Mouse (Mus musculus) limb, embryonic 14.5 days (tissue): ENCODE results near the gene C1qbp. TPM values are rescaled to one million over a fixed set of nuclear protein-coding genes. Genes with fewer than 3 reads are reported as not detected.

Source experiments
- ATAC-seq: fragments of 200-750 bp; cut with Nextera tagmentation; 2 replicates; pipeline ENCODE4 v1.8.0; 2017; ENCODE audit warnings: low read depth, moderate number of reproducible peaks, moderate TSS enrichment; ENCODE audit not compliant: low FRiP score
- DNase-seq: peaks from one replicate; pipeline ENCODE4 v3.0.0-alpha.2; 2015; ENCODE audit warnings: low spot score
- H3K27ac ChIP-seq: fragments of 300-500 bp; sonication (generic); replicated peaks from 2 replicates; pipeline ENCODE4 v1.5.1; 2014; ENCODE audit warnings: low read depth, mild to moderate bottlenecking, low read length, moderate library complexity, mixed read lengths
- H3K27me3 ChIP-seq: fragments of 300-500 bp; sonication (generic); 2 replicates; pipeline ENCODE4 v1.6.1; 2014; ENCODE audit warnings: low read length, mixed read lengths; ENCODE audit not compliant: control insufficient read depth, insufficient read depth
- H3K36me3 ChIP-seq: fragments of 300-500 bp; sonication (generic); 2 replicates; pipeline ENCODE4 v1.6.1; 2014; ENCODE audit warnings: mild to moderate bottlenecking, low read length, moderate library complexity, mixed read lengths; ENCODE audit not compliant: control insufficient read depth, insufficient read depth
- H3K4me1 ChIP-seq: fragments of 300-500 bp; sonication (generic); 2 replicates; pipeline ENCODE4 v1.6.1; 2014; ENCODE audit warnings: antibody characterized with exemption, low read length, mixed read lengths; ENCODE audit not compliant: control insufficient read depth, insufficient read depth
- H3K4me2 ChIP-seq: fragments of 300-500 bp; sonication (generic); replicated peaks from 2 replicates; pipeline ENCODE4 v1.6.1; 2014; ENCODE audit warnings: low read depth, mild to moderate bottlenecking, low read length, moderate library complexity; ENCODE audit not compliant: severe bottlenecking
- H3K4me3 ChIP-seq: fragments of 300-500 bp; sonication (generic); replicated peaks from 2 replicates; pipeline ENCODE4 v1.5.1; 2014; ENCODE audit warnings: low read length
- H3K9ac ChIP-seq: fragments of 300-500 bp; sonication (generic); 2 replicates; pipeline ENCODE4 v1.6.1; 2014; ENCODE audit warnings: mild to moderate bottlenecking, low read depth, low read length, moderate library complexity; ENCODE audit not compliant: severe bottlenecking
- H3K9me3 ChIP-seq: fragments of 300-500 bp; sonication (generic); 2 replicates; pipeline ENCODE4 v1.6.1; 2016; ENCODE audit warnings: low read length; ENCODE audit not compliant: control insufficient read depth
- POLR2A ChIP-seq: fragments of 200-500 bp; IDR thresholded peaks from 2 replicates; pipeline ENCODE4 v1.8.0; 2012; ENCODE audit warnings: inconsistent platforms, mild to moderate bottlenecking, moderate library complexity, borderline replicate concordance; ENCODE audit not compliant: insufficient read depth, insufficient read length; ENCODE audit errors: extremely low read depth
- WGBS: fragments of 180-500 bp; shearing (Covaris S2); extraction: QIAGEN DNeasy Blood & Tissue Kit; methylation state at CpG from one replicate; pipeline ENCODE4 v1.1.7; 2014; 5-methylcytosine and 5-hydroxymethylcytosine counted together
- polyA plus RNA-seq, 2 experiments: library from polyadenylated mRNA; depleted of rRNA in 1 of 2; stranded (reverse) in 1 of 2; unstranded in 1 of 2; fragments of >200 nt; fragmentation: Nextera tagmentation in 1 of 2; extraction: Ambion mirVana in 1 of 2; gene quantifications; 2 replicates each; pipeline versions ENCODE4 v1.2.1 to v1.2.3; 2012 to 2014

The C1qbp gene
- polyA plus RNA-seq, 2 experiments, result 173 to 221 TPM

- WGBS, result 94% methylated on average over 5 of the region's 5 CpGs
Measured at GRCm38 (mm10) chr11:70960786-70961554, 21.9 kb downstream of the C1qbp start.

GRCm38 (mm10) chr11:70954711-70955110, 28.1 kb downstream of the C1qbp start:
- H3K4me3 ChIP-seq, result no peak overlapping the region
- 94% methylated on average over 4 of the region's 4 CpGs for WGBS
- no peak for ATAC-seq
- no peak overlapping the region for H3K9ac ChIP-seq
- no peak for DNase-seq
- H3K9me3 ChIP-seq, result no peaks in the 10 kb centered on the region
- H3K27me3 ChIP-seq, result no peaks in the 10 kb centered on the region
- H3K27ac ChIP-seq, result no peak overlapping the region
- TF ChIP-seq POLR2A, result no peak
- H3K36me3 ChIP-seq, result peaks cover 95% of the 10 kb centered on the region
- no peak overlapping the region for H3K4me2 ChIP-seq
- H3K4me1 ChIP-seq, result no peaks in the 10 kb centered on the region

More at GRCm38 (mm10) chr11:70960786-70961554, 21.9 kb downstream of the C1qbp start:
- Histone ChIP-seq H3K9me3 (no peaks in the 10 kb centered on the region), H3K9ac (no peak overlapping the region), H3K27me3 (no peaks in the 10 kb centered on the region), H3K4me1 (no peaks in the 10 kb centered on the region), H3K4me3 (no peak overlapping the region), H3K27ac (no peak overlapping the region), H3K36me3 (peaks cover 93% of the 10 kb centered on the region), H3K4me2 (no peak overlapping the region)
- ATAC-seq, result no peak
- TF ChIP-seq POLR2A, result no peak
- no peak for DNase-seq

- Histone ChIP-seq H3K4me3 (no peak overlapping the region), H3K4me1 (no peaks in the 10 kb centered on the region), H3K9me3 (no peaks in the 10 kb centered on the region), H3K36me3 (peaks cover 91% of the 10 kb centered on the region), H3K4me2 (no peak overlapping the region), H3K9ac (no peak overlapping the region), H3K27me3 (no peaks in the 10 kb centered on the region), H3K27ac (no peak overlapping the region)
- DNase-seq (no peak), ATAC-seq (no peak)
- 92% methylated on average over 4 of the region's 4 CpGs for WGBS
- TF ChIP-seq POLR2A, result no peak
Measured at GRCm38 (mm10) chr11:70944935-70945817, 37.6 kb downstream of the C1qbp start.

DNA sequence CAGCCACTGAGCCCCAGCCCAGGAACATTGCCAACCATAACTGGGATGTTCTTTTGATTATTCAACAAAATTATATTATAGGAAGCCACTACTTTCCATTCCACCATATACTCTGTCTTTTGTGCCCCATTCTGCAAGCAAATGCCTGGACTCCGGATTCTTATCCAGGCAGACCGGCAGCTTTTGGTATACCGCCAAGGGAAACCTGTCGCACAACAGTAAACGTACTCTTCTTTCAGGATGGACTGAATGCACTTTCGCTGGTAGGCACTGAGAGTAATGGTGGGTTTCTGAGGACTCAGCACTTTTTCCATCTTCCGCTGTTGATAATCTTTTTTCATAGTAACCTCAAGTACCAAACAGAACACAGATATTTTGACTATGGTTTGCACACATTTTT, 39.2 kb downstream of the C1qbp start:
- WGBS, result 94% methylated on average over 7 of the region's 7 CpGs
- DNase-seq (no peak), ATAC-seq (no peak)
- Histone ChIP-seq H3K36me3 (peaks cover 91% of the 10 kb centered on the region), H3K4me3 (no peak overlapping the region), H3K27ac (no peak overlapping the region), H3K4me1 (no peaks in the 10 kb centered on the region), H3K9me3 (no peaks in the 10 kb centered on the region), H3K9ac (no peak overlapping the region), H3K4me2 (no peak overlapping the region), H3K27me3 (no peaks in the 10 kb centered on the region)
- TF ChIP-seq POLR2A, result no peak

DNA sequence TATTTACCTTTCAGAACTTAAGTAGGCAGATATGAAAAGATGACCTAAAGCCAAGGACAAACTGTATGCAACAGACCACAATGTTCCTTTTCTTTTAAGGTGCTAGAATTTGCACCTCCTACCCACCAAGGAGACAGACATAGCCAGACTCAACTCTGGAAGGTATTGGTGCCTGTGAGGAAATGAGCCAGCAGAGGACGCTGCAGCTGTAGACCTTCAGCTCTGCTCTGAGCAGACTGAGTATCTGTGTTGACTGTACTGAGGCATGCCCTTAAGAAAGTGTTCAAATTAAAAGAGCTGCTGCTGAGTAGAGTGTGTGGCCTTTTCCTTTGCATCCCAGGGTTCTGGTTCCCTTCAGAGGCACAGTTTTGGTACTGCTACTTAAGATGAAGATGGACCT, 40.2 kb downstream of the C1qbp start:
- WGBS, result 92% methylated on average over 1 of the region's 1 CpGs
- H3K9me3 ChIP-seq, result no peaks in the 10 kb centered on the region
- ATAC-seq (no peak), DNase-seq (no peak)
- no peaks in the 10 kb centered on the region for H3K27me3 ChIP-seq
- no peak overlapping the region for H3K4me3 ChIP-seq
- TF ChIP-seq POLR2A, result no peak
- no peak overlapping the region for H3K27ac ChIP-seq
- no peaks in the 10 kb centered on the region for H3K4me1 ChIP-seq
- no peak overlapping the region for H3K4me2 ChIP-seq
- peaks cover 89% of the 10 kb centered on the region for H3K36me3 ChIP-seq
- no peak overlapping the region for H3K9ac ChIP-seq
